Mouse (Mus musculus) G1E (cell line): ENCODE data around the gene Srpk3.

Source experiments
- CTCF ChIP-seq: IDR thresholded peaks from 2 replicates; pipeline ENCODE4 v1.5.1; 2012; ENCODE audit warnings: low read depth, low read length, inconsistent platforms, mixed read lengths
- GATA1 ChIP-seq: IDR thresholded peaks from 2 replicates; pipeline ENCODE4 v1.6.1; 2012; ENCODE audit warnings: borderline replicate concordance, low read length, inconsistent platforms, mixed read lengths
- GATA2 ChIP-seq: IDR thresholded peaks from 2 replicates; pipeline ENCODE4 v1.6.1; 2012; ENCODE audit warnings: low read depth, low read length, inconsistent platforms, borderline replicate concordance
- TAL1 ChIP-seq: conservative IDR thresholded peaks from 2 replicates; pipeline ENCODE4 v1.6.1; 2012; ENCODE audit warnings: low read depth, low read length, inconsistent platforms, mixed read lengths

DNA sequence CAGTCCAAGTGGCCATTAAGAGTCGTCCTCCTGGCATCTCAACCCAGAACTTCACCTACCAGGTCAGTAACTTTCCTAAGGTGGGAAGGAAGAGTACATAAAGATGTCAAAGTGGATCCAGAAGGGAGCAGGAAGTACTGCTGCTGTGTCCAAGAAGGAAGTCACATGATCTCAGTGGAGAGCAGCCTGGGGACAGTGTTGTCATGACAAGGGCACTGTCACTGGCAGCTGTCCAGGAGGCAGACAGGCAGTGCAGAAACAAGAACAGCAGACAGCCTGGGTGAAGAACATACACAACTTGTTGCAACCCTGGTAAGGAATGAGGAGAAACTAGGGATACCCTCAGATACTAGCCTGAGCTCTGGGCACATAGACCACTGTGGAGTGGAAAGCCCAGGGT is 8.9 kb upstream of the Srpk3 start:
- TF ChIP-seq CTCF (no peak), GATA1 (no peak), TAL1 (no peak), GATA2 (no peak)
